Mouse (Mus musculus): ENCODE results near the gene D630023F18Rik.

DNA sequence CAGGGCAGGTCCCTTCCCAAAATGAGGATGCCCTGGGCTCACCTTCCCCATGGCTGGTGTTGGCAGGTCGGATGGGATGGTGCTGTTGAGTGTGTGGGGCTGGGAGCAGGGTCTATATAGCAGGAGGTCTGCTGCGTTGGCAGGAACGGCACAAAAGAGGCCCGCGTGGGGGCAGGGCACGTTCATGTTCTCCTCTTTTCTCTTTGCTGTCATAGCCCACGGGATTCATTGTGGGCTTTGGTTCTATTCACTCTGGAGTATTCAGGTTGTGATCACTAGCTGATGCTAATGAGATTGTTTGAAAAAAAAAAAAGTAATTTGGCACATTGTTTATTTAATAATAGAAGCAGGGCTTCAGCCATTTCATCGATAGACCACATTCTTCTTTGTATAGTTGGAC lies 59.7 kb downstream of the D630023F18Rik start, which contains the start of gene Crygd:
- TF ChIP-seq CEBPB (IDR thresholded peaks at IDR 0.05; ENCODE audit: insufficient read depth, poor library complexity, severe bottlenecking) (no peak), E2F4 (IDR thresholded peaks at IDR 0.05; ENCODE audit: insufficient read depth) (no peak), POLR2AphosphoS2 (IDR thresholded peaks at IDR 0.05; ENCODE audit: insufficient read length, low read depth) (no peak), MYOG (IDR thresholded peaks at IDR 0.05; ENCODE audit: control insufficient read depth in 1 of 3, insufficient read depth in 1 of 3, insufficient read length in 2 of 3, low read depth in 2 of 3) (no peak), MAX (IDR thresholded peaks at IDR 0.05; ENCODE audit: low read depth) (no peak), USF1 (IDR thresholded peaks at IDR 0.05; ENCODE audit: low read depth) (no peak), POLR2A (IDR thresholded peaks at IDR 0.05; ENCODE audit: insufficient read length, low read depth) (no peak)

Measured in myocyte (in vitro differentiated cells).